Mouse (Mus musculus) right cerebral cortex, adult 18-20 months (tissue): ENCODE results near the gene Rab11a.
"Not testable (repeated sequence)": the region's sequence is repeated elsewhere in the genome, so short reads cannot be mapped to it uniquely, and the experiment has no call there.

ENCODE experiments used
- DNase-seq: peaks from one replicate; pipeline ENCODE4 v3.0.0; 2022; ENCODE audit warnings: mixed read lengths

The Rab11a gene

GRCm38 (mm10) chr9:64691176-64691575 lies 46.4 kb downstream of the Rab11a start:
- DNase-seq: peak; percentile 28

DNA sequence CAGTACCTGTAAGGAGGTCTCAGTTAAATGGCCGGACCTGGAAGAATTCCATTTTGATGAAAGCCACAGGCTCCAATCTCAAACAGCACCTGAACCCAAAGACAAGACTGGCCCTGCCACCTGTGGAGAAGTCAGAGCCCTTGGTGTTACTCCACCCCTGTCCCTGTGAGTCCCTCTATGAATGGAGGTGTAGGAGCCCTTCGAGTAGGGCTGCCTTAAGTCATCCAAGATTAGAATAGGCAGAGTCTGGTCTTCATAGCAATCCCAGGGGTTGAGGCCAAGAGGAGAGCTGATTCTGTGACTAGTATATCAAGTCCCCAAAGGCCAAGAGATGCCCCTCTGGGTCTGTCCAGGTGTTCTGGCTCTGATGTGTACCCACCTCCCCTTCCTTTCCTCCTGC lies 46.8 kb downstream of the Rab11a start:
- no peak for DNase-seq

GRCm38 (mm10) chr9:64688015-64688394 lies 49.6 kb downstream of the Rab11a start:
- no peak for DNase-seq

DNA sequence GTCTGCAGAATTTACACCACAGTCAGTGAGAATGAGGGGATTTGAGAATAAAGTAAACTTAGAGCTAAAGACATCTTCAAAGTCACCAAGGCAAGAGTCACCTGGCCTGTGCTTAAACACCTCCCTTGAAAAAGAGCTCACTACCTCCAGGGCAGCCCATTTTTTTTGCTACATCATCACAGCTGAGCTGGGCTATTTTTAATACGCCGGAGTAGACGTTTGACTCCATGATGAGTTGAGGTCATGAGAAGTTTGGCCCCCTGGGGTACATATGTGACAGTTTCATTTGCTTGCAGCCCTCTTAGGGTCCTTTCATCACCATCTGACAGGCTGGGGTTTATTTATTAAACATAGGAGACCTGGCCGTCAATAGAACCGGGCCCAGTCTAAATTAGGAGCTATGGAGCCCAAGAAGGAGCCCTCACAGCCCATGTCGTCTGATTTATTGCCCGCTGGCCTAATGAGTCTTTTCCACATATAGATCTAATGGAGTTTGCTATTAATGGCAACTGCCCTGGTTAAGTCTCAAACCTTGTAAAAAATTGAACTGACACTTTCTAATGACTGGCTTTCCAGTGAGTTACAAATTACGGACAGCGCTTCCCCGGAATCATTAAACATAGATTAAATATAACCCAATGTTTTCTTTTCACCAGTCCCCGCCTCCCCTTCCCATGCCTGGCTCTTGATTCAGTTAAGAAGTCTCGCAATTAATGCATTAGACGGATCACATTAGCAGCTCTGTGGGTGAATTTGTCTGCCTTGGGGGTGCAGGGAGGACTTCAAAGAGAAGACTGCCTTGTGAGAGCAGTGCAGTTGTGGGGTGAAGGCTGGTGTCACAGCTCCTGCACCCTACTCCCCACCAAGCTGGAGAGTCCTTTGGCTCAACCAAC lies 50.2 kb downstream of the Rab11a start:
- no peak for DNase-seq

GRCm38 (mm10) chr9:64671341-64672319 lies 65.9 kb downstream of the Rab11a start:
- DNase-seq: not testable (repeated sequence)

DNA sequence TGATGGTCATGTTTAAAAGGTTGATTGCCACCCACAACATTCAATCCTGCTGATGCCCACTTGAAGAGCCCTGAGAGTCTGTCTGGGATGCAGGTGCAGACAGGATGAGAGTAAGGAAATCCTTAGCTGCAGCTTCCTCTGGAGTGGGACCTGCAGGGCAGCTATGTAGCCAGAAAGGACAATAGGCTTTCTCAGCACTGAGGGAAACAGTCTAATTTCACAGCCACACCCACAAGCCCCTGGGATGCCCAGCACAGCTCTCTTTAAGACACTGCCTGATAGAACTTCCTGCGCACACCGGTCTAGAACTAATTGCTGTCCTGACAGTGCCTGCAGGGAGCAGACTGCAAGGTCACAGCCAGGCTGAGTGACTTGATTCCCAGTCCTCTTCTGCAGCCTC lies 69.6 kb downstream of the Rab11a start:
- DNase-seq: no peak

DNA sequence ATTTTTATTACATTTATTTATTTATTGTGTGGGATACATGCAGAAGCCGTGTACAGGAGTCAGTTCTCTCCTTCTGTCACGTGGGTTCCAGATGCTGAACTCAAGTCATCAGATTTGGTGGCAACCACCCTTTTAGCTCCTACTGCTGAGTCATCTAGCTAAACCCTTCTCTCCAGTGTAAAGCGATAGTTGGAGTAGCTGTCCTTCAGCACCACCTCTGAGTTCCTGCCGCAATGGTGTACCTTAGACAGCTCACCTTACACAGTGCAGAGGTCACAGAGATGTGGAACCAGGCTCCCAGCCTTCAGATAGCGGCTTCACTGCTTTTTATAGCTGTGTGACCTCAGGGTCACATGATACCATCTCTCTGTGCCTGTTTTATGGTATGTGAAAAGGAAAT lies 70.0 kb downstream of the Rab11a start:
- no peak for DNase-seq

DNA sequence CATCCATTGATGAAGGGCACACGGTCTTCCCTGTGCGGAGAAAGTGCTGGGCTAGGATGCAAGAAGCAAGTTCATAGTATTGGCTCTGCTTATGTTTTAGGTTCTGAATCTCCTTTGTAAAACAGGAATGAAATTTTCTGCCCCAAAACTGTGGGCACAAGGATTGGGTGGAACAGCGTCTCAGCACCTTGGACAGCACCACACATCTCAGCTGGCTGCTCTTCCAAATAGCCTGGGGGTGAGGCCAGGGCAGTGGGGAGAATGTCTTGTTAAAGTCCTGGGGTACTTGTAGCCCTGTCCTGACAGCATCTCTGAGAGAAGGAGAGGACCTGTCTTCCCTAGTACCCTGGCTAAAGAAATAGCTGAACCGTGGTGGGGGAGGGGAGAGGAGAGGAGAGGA lies 71.0 kb downstream of the Rab11a start:
- no peak for DNase-seq
